Mouse (Mus musculus): ENCODE data around the gene Ptpn12. TPM values are rescaled to one million over a fixed set of nuclear protein-coding genes. Genes with fewer than 3 reads are reported as not detected.

Ptpn12 gene
- polyA plus RNA-seq, 1 experiment: 17.4 TPM

GRCm38 (mm10) chr5:20986271-20986670 lies 69.4 kb downstream of the Ptpn12 start:
- Histone ChIP-seq H3K27ac (replicated peaks; ENCODE audit: low read depth, low read length) (no peak overlapping the region), H3K4me3 (ENCODE audit: insufficient read depth, low read depth, low read length) (no peak overlapping the region), H3K4me1 (ENCODE audit: control insufficient read depth, insufficient read depth, insufficient read length, low read length) (no peaks in the 10 kb centered on the region)

GRCm38 (mm10) chr5:20983505-20983904 lies 72.2 kb downstream of the Ptpn12 start:
- no peak overlapping the region for H3K4me3 ChIP-seq (ENCODE audit: insufficient read depth, low read depth, low read length)
- no peaks in the 10 kb centered on the region for H3K4me1 ChIP-seq (ENCODE audit: control insufficient read depth, insufficient read depth, insufficient read length, low read length)
- no peak overlapping the region for H3K27ac ChIP-seq (replicated peaks; ENCODE audit: low read depth, low read length)

- Histone ChIP-seq H3K4me3 (ENCODE audit: insufficient read depth, low read depth, low read length) (no peak overlapping the region), H3K27ac (replicated peaks; ENCODE audit: low read depth, low read length) (no peak overlapping the region), H3K4me1 (ENCODE audit: control insufficient read depth, insufficient read depth, insufficient read length, low read length) (no peaks in the 10 kb centered on the region)
Observed at GRCm38 (mm10) chr5:20974690-20975089, 81.0 kb downstream of the Ptpn12 start.

GRCm38 (mm10) chr5:20973999-20974398 lies 81.7 kb downstream of the Ptpn12 start:
- no peaks in the 10 kb centered on the region for H3K4me1 ChIP-seq (ENCODE audit: control insufficient read depth, insufficient read depth, insufficient read length, low read length)

GRCm38 (mm10) chr5:20973069-20973468 lies 82.6 kb downstream of the Ptpn12 start:
- H3K4me3 ChIP-seq (ENCODE audit: insufficient read depth, low read depth, low read length): no peak overlapping the region
- H3K27ac ChIP-seq (replicated peaks; ENCODE audit: low read depth, low read length): no peak overlapping the region
- H3K4me1 ChIP-seq (ENCODE audit: control insufficient read depth, insufficient read depth, insufficient read length, low read length): no peaks in the 10 kb centered on the region

More at GRCm38 (mm10) chr5:20973999-20974398, 81.7 kb downstream of the Ptpn12 start:
- no peak overlapping the region for H3K27ac ChIP-seq (replicated peaks; ENCODE audit: low read depth, low read length)
- H3K4me3 ChIP-seq (ENCODE audit: insufficient read depth, low read depth, low read length): no peak overlapping the region

- Histone ChIP-seq H3K4me3 (ENCODE audit: insufficient read depth, low read depth, low read length) (no peak overlapping the region), H3K4me1 (ENCODE audit: control insufficient read depth, insufficient read depth, insufficient read length, low read length) (no peaks in the 10 kb centered on the region), H3K27ac (replicated peaks; ENCODE audit: low read depth, low read length) (no peak overlapping the region)
Observed at GRCm38 (mm10) chr5:20968963-20969362, 86.7 kb downstream of the Ptpn12 start.

- Histone ChIP-seq H3K27ac (replicated peaks; ENCODE audit: low read depth, low read length) (no peak overlapping the region), H3K4me3 (ENCODE audit: insufficient read depth, low read depth, low read length) (no peak overlapping the region), H3K4me1 (ENCODE audit: control insufficient read depth, insufficient read depth, insufficient read length, low read length) (no peaks in the 10 kb centered on the region)
Observed at GRCm38 (mm10) chr5:20968493-20968892, 87.2 kb downstream of the Ptpn12 start.

GRCm38 (mm10) chr5:20967942-20968341 lies 87.8 kb downstream of the Ptpn12 start:
- Histone ChIP-seq H3K27ac (replicated peaks; ENCODE audit: low read depth, low read length) (no peak overlapping the region), H3K4me3 (ENCODE audit: insufficient read depth, low read depth, low read length) (no peak overlapping the region), H3K4me1 (ENCODE audit: control insufficient read depth, insufficient read depth, insufficient read length, low read length) (no peaks in the 10 kb centered on the region)

GRCm38 (mm10) chr5:20964446-20964845 lies 91.3 kb downstream of the Ptpn12 start:
- H3K4me3 ChIP-seq (ENCODE audit: insufficient read depth, low read depth, low read length): no peak overlapping the region
- no peaks in the 10 kb centered on the region for H3K4me1 ChIP-seq (ENCODE audit: control insufficient read depth, insufficient read depth, insufficient read length, low read length)
- no peak overlapping the region for H3K27ac ChIP-seq (replicated peaks; ENCODE audit: low read depth, low read length)

GRCm38 (mm10) chr5:20963295-20963694 lies 92.4 kb downstream of the Ptpn12 start:
- H3K4me3 ChIP-seq (ENCODE audit: insufficient read depth, low read depth, low read length): no peak overlapping the region
- no peaks in the 10 kb centered on the region for H3K4me1 ChIP-seq (ENCODE audit: control insufficient read depth, insufficient read depth, insufficient read length, low read length)
- no peak overlapping the region for H3K27ac ChIP-seq (replicated peaks; ENCODE audit: low read depth, low read length)

GRCm38 (mm10) chr5:20960927-20961326 lies 94.8 kb downstream of the Ptpn12 start:
- H3K27ac ChIP-seq (replicated peaks; ENCODE audit: low read depth, low read length): no peak overlapping the region
- no peaks in the 10 kb centered on the region for H3K4me1 ChIP-seq (ENCODE audit: control insufficient read depth, insufficient read depth, insufficient read length, low read length)
- no peak overlapping the region for H3K4me3 ChIP-seq (ENCODE audit: insufficient read depth, low read depth, low read length)

- Histone ChIP-seq H3K27ac (replicated peaks; ENCODE audit: low read depth, low read length) (no peak within 1 kb of the TSS), H3K4me3 (ENCODE audit: insufficient read depth, low read depth, low read length) (no peak within 1 kb of the TSS)
Observed at GRCm38 (mm10) chr5:20956298-20956697, 99.4 kb downstream of the Ptpn12 start, which contains the start of gene Rsbn1l. TSS of gene Rsbn1l (minus strand) at chr5:20956398.

GRCm38 (mm10) chr5:20955114-20955835 lies 100.4 kb downstream of the Ptpn12 start:
- Histone ChIP-seq H3K4me1 (ENCODE audit: control insufficient read depth, insufficient read depth, insufficient read length, low read length) (0 out of 2 replicates have a peak, but pooled peaks cover 4% of the 10 kb centered on the region), H3K4me3 (ENCODE audit: insufficient read depth, low read depth, low read length) (no peak overlapping the region), H3K27ac (replicated peaks; ENCODE audit: low read depth, low read length) (no peak overlapping the region)

More at GRCm38 (mm10) chr5:20956298-20956697, 99.4 kb downstream of the Ptpn12 start, which contains the start of gene Rsbn1l:
- H3K4me1 ChIP-seq (ENCODE audit: control insufficient read depth, insufficient read depth, insufficient read length, low read length): 0 out of 2 replicates have a peak, but pooled peaks cover 4% of the 10 kb centered on the region

GRCm38 (mm10) chr5:20952337-20952925 lies 103.3 kb downstream of the Ptpn12 start:
- peaks cover 9% of the 10 kb centered on the region; the same call in 1 of the 2 replicates for H3K4me1 ChIP-seq (ENCODE audit: control insufficient read depth, insufficient read depth, insufficient read length, low read length)
- H3K4me3 ChIP-seq (ENCODE audit: insufficient read depth, low read depth, low read length): peak overlapping the region; percentile 84
- H3K27ac ChIP-seq (replicated peaks; ENCODE audit: low read depth, low read length): peak overlapping the region; percentile 89

- Histone ChIP-seq H3K4me3 (ENCODE audit: insufficient read depth, low read depth, low read length) (peak overlapping the region; percentile 100), H3K4me1 (ENCODE audit: control insufficient read depth, insufficient read depth, insufficient read length, low read length) (peaks cover 12% of the 10 kb centered on the region), H3K27ac (replicated peaks; ENCODE audit: low read depth, low read length) (peak overlapping the region; percentile 98)
Observed at GRCm38 (mm10) chr5:20951666-20952281, 103.9 kb downstream of the Ptpn12 start.

All from brown adipose tissue, adult 24 weeks (tissue).